Mouse (Mus musculus): Measurements from ENCODE around the gene C1qtnf4.

DNA sequence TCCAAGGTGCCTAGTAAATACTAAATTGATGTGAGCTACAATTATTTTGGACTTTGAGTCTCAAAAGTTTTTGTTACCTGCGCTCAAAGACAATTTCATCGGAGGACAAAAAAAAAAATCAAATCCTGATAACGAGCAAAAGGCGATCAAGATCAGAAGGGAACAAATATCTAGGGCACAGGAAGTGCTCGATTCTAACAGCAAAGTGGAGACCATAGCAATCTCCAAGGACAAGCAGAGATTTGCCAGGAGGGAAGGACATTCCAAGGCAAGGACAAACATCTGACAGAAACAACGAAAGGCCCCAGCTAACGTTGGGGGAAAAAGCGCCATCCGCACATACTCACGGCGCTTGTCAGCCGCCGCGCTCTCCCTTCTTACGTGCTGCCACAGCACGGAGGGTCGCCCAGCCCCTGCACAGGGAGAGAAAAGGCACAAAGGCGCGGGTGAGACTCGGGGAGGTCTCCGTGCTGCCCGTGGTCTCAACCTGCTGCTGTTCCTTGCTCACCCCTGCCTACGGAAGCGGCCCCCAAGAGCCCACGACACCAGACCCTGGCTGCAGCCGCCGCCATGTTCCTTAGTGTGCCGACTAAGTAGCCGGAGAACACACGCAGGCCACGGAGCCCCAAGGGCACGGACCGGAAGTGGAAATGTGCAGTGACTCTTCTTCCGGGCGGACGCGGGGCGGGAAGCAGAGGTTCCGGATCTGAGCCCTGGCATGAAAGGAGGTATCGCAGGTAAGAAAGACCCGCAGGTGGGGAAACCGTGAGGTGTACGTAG is 18.6 kb downstream of the C1qtnf4 start, which contains the start of the genes Kbtbd4 and Ndufs3:
- no peak for TF ChIP-seq CTCF (IDR thresholded peaks at IDR 0.05; ENCODE audit: control insufficient read depth, insufficient read depth, low read length)
- TF ChIP-seq POLR2A (IDR thresholded peaks at IDR 0.05; ENCODE audit: borderline replicate concordance, control insufficient read depth, low read depth, low read length): peak; percentile 95

Measured in bone marrow, adult 2 months (tissue).